Mouse (Mus musculus): ENCODE data around the gene Ier2. TPM values are rescaled to one million over a fixed set of nuclear protein-coding genes. Genes with fewer than 3 reads are reported as not detected.
A peak's percentile ranks its signal among the peaks of the same experiment; 100 is the strongest.
"Not testable (repeated sequence)": the region's sequence is repeated elsewhere in the genome, so short reads cannot be mapped to it uniquely, and the experiment has no call there.

Gene Ier2
- total RNA-seq, 4 experiments from 2014 or later, result 7.0 to 10.2 (median 9.3) TPM

GRCm38 (mm10) chr8:84640010-84640588, 22.6 kb downstream of the Ier2 start:
- DNase-seq (ENCODE audit: low spot score in 2 of 2), result no peak

GRCm38 (mm10) chr8:84639162-84640009, 23.3 kb downstream of the Ier2 start:
- peak; percentile 82 to 94 for DNase-seq (ENCODE audit: low spot score in 2 of 2)

- DNase-seq (ENCODE audit: low spot score in 2 of 2), result no peak
Measured at GRCm38 (mm10) chr8:84638555-84639161, 24.0 kb downstream of the Ier2 start.

GRCm38 (mm10) chr8:84637946-84638554, 24.6 kb downstream of the Ier2 start:
- DNase-seq (ENCODE audit: low spot score in 2 of 2), result no peak

GRCm38 (mm10) chr8:84636051-84636691, 26.5 kb downstream of the Ier2 start:
- DNase-seq (ENCODE audit: low spot score in 2 of 2), result no peak

GRCm38 (mm10) chr8:84635397-84636050, 27.1 kb downstream of the Ier2 start:
- DNase-seq (ENCODE audit: low spot score in 2 of 2), result no peak

GRCm38 (mm10) chr8:84634849-84635304, 27.8 kb downstream of the Ier2 start:
- peak in 1 of 2 experiments; percentile 42 for DNase-seq (ENCODE audit: low spot score in 2 of 2)

- DNase-seq (ENCODE audit: low spot score in 2 of 2), result no peak
Measured at GRCm38 (mm10) chr8:84633841-84634584, 28.6 kb downstream of the Ier2 start.

GRCm38 (mm10) chr8:84631813-84632212, 30.8 kb downstream of the Ier2 start:
- no peak for DNase-seq (ENCODE audit: low spot score in 2 of 2)

- DNase-seq (ENCODE audit: low spot score in 2 of 2), result no peak
Measured at GRCm38 (mm10) chr8:84630145-84630544, 32.5 kb downstream of the Ier2 start.

- no peak for DNase-seq (ENCODE audit: low spot score in 2 of 2)
Measured at GRCm38 (mm10) chr8:84629586-84629985, 33.1 kb downstream of the Ier2 start.

GRCm38 (mm10) chr8:84623425-84623824, 39.2 kb downstream of the Ier2 start:
- DNase-seq (ENCODE audit: low spot score in 2 of 2), result not testable (repeated sequence)

GRCm38 (mm10) chr8:84621102-84621625, 41.5 kb downstream of the Ier2 start:
- no peak for DNase-seq (ENCODE audit: low spot score in 2 of 2)

- DNase-seq (ENCODE audit: low spot score in 2 of 2), result no peak
Measured at GRCm38 (mm10) chr8:84617005-84617404, 45.6 kb downstream of the Ier2 start.

- DNase-seq (ENCODE audit: low spot score in 2 of 2), result no peak
Measured at GRCm38 (mm10) chr8:84615666-84616485, 46.8 kb downstream of the Ier2 start.

GRCm38 (mm10) chr8:84614512-84615223, 48.0 kb downstream of the Ier2 start:
- DNase-seq (ENCODE audit: low spot score in 2 of 2), result no peak

Measured in layer of hippocampus, adult 8-10 months (tissue).